Mouse (Mus musculus) bone marrow, adult 2 months (tissue): ENCODE results near the gene Vmn1r32.

Source experiments
- CTCF ChIP-seq: fragments of 200-500 bp; IDR thresholded peaks from 2 replicates; pipeline ENCODE4 v1.5.1; 2011; ENCODE audit warnings: low read length, control low read depth; ENCODE audit not compliant: control insufficient read depth, insufficient read depth
- POLR2A ChIP-seq: fragments of 200-500 bp; IDR thresholded peaks from 2 replicates; pipeline ENCODE4 v1.6.1; 2011; ENCODE audit warnings: low read depth, mild to moderate bottlenecking, control low read depth, low read length, borderline replicate concordance; ENCODE audit not compliant: control insufficient read depth

- TF ChIP-seq CTCF (no peak), POLR2A (no peak)
Measured at GRCm38 (mm10) chr6:66516368-66516767, 43.5 kb downstream of the Vmn1r32 start.
